Mouse (Mus musculus): Measurements from ENCODE around the gene Nup88.
A peak's percentile ranks its signal among the peaks of the same experiment; 100 is the strongest.
"Not testable (repeated sequence)": the region's sequence is repeated elsewhere in the genome, so short reads cannot be mapped to it uniquely, and the experiment has no call there.

Nup88 gene

GRCm38 (mm10) chr11:70964222-70964907 is 5.4 kb downstream of the Nup88 start:
- no peak for DNase-seq

GRCm38 (mm10) chr11:70960786-70961554 is 8.8 kb downstream of the Nup88 start:
- no peak for DNase-seq

- DNase-seq, result no peak
These were observed 15.1 kb downstream of the Nup88 start for GRCm38 (mm10) chr11:70954711-70955110.

- DNase-seq, result no peak
These were observed 24.6 kb downstream of the Nup88 start for GRCm38 (mm10) chr11:70944935-70945817.

- DNase-seq, result no peak
These were observed 26.1 kb downstream of the Nup88 start for GRCm38 (mm10) chr11:70943651-70944050.

- no peak for DNase-seq
These were observed 27.2 kb downstream of the Nup88 start for GRCm38 (mm10) chr11:70942596-70942995.

DNA sequence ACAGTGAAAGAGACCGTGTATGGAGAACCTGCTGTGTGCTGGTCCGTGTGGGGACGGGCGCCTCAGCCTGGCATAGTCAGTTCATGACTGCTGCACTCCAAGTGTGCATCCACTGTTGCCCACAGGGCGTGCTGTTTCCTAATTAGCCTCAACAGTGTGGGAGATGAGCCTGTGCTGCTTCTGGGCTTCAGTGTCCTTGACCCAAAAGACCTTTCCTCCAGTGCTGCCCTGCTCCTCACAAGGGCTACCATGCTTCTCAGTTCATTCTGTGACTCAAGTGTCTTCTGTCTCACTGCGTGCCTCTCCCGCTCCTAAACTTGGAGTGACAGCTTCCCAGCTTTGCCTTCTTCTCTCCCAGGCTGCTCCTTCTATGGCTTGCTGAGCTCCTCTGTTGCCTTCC is 34.5 kb downstream of the Nup88 start:
- DNase-seq, result peak; percentile 22

DNA sequence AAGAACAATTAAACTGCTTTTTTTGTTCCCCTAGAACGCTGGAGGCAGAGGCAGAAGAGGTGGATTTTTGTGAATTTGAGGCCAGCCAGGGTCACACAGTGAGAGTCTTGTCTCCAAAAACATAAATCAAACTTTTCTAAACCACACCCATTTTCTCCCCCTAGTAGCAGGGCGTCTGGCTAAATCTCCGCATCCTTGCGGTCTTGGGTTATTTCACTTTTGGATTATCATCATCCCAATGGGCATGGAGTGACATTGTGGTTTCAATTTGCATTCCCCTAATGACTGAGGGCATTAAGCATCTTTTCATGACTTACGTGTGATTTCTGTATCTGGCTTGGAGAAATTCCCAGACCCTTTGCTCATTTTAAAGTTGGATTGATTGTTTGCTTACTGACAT is 38.3 kb downstream of the Nup88 start:
- DNase-seq, result no peak

- DNase-seq, result no peak
These were observed 50.2 kb downstream of the Nup88 start for GRCm38 (mm10) chr11:70919524-70919923.

- no peak for DNase-seq
These were observed 51.9 kb downstream of the Nup88 start for GRCm38 (mm10) chr11:70917896-70918295.

- DNase-seq, result no peak
These were observed 57.9 kb downstream of the Nup88 start for GRCm38 (mm10) chr11:70911920-70912319.

- DNase-seq, result no peak
These were observed 58.5 kb downstream of the Nup88 start for GRCm38 (mm10) chr11:70911323-70911722.

GRCm38 (mm10) chr11:70906681-70907080 is 63.1 kb downstream of the Nup88 start:
- no peak for DNase-seq

- DNase-seq, result not testable (repeated sequence)
These were observed 71.6 kb downstream of the Nup88 start for GRCm38 (mm10) chr11:70898182-70898581.

- DNase-seq, result no peak
These were observed 72.1 kb downstream of the Nup88 start for GRCm38 (mm10) chr11:70897680-70898079.

Measured in retina, postnatal 1 day (tissue).